Mouse (Mus musculus) hindlimb bud, embryonic 11.5 days (tissue): ENCODE data around the gene Rpl10a.
"Not testable (repeated sequence)": the region's sequence is repeated elsewhere in the genome, so short reads cannot be mapped to it uniquely, and the experiment has no call there.

Source experiments
- DNase-seq: peaks from one replicate; pipeline ENCODE4 v3.0.0-alpha.2; 2012; ENCODE audit warnings: low read depth, low spot score; ENCODE audit errors: extremely low spot score

Rpl10a gene

GRCm38 (mm10) chr17:28308297-28309195 is 19.7 kb upstream of the Rpl10a start:
- DNase-seq = peak; percentile 87

- DNase-seq = no peak
These were observed 17.4 kb upstream of the Rpl10a start for GRCm38 (mm10) chr17:28310831-28311230.

- DNase-seq = no peak
These were observed 16.7 kb upstream of the Rpl10a start for GRCm38 (mm10) chr17:28311366-28312132.

GRCm38 (mm10) chr17:28312232-28313211 is 15.7 kb upstream of the Rpl10a start:
- DNase-seq = no peak

- peak; percentile 93 for DNase-seq
These were observed 14.9 kb upstream of the Rpl10a start, which contains the start of gene Fance for GRCm38 (mm10) chr17:28313212-28313879. TSS of gene Fance (plus strand) at chr17:28313519.

GRCm38 (mm10) chr17:28313880-28314225 is 14.4 kb upstream of the Rpl10a start:
- no peak for DNase-seq

GRCm38 (mm10) chr17:28315611-28316160 is 12.6 kb upstream of the Rpl10a start:
- DNase-seq = no peak

GRCm38 (mm10) chr17:28316476-28316875 is 11.8 kb upstream of the Rpl10a start:
- no peak for DNase-seq

- no peak for DNase-seq
These were observed 11.2 kb upstream of the Rpl10a start for GRCm38 (mm10) chr17:28317091-28317490.

GRCm38 (mm10) chr17:28317725-28318124 is 10.5 kb upstream of the Rpl10a start:
- no peak for DNase-seq

- no peak for DNase-seq
These were observed 6.6 kb upstream of the Rpl10a start for GRCm38 (mm10) chr17:28321700-28322099.

- no peak for DNase-seq
These were observed 4.5 kb upstream of the Rpl10a start for GRCm38 (mm10) chr17:28323786-28324185.

GRCm38 (mm10) chr17:28324416-28324815 is 3.9 kb upstream of the Rpl10a start:
- DNase-seq = not testable (repeated sequence)

- no peak for DNase-seq
These were observed 2.5 kb upstream of the Rpl10a start for GRCm38 (mm10) chr17:28325751-28326150.

- DNase-seq = no peak
These were observed 1.3 kb upstream of the Rpl10a start for GRCm38 (mm10) chr17:28326951-28327350.

- DNase-seq = no peak
These were observed 472 bp upstream of the Rpl10a start for GRCm38 (mm10) chr17:28327673-28328325.

- no peak for DNase-seq
These were observed 675 bp downstream of the Rpl10a start for GRCm38 (mm10) chr17:28328946-28329345.

GRCm38 (mm10) chr17:28329503-28330231 is 1.4 kb downstream of the Rpl10a start:
- DNase-seq = no peak

GRCm38 (mm10) chr17:28330232-28330546 is 1.9 kb downstream of the Rpl10a start:
- no peak for DNase-seq
